Mouse (Mus musculus) ES-E14 (cell line): ENCODE results near the gene Adam25. TPM values are rescaled to one million over a fixed set of nuclear protein-coding genes. Genes with fewer than 3 reads are reported as not detected.
"Not testable (repeated sequence)": the region's sequence is repeated elsewhere in the genome, so short reads cannot be mapped to it uniquely, and the experiment has no call there.

Experiments used
- DNase-seq: peaks from one replicate; pipeline ENCODE4 v3.0.0-alpha.2; 2013; ENCODE audit warnings: low read depth, low spot score
- H3K27ac ChIP-seq: 2 replicates; pipeline ENCODE4 v1.5.1; 2012; ENCODE audit warnings: low read depth, mild to moderate bottlenecking, low read length, moderate library complexity, mixed read lengths; ENCODE audit not compliant: poor library complexity, insufficient read depth, severe bottlenecking
- H3K36me3 ChIP-seq: 2 replicates; pipeline ENCODE4 v1.6.1; 2012; ENCODE audit warnings: mild to moderate bottlenecking, low read length, moderate library complexity, mixed read lengths; ENCODE audit not compliant: control insufficient read depth, poor library complexity, insufficient read depth, severe bottlenecking
- H3K4me1 ChIP-seq, 2 experiments: fragments of 150-350 bp in 1 of 2; sonication (generic) in 1 of 2; 2 replicates each; pipeline ENCODE4 v1.6.1; 2012; ENCODE audit warnings: low read length in 2 of 2, mild to moderate bottlenecking in 1 of 2, mixed read lengths in 1 of 2; ENCODE audit not compliant: control insufficient read depth in 2 of 2, insufficient read depth in 2 of 2, poor library complexity in 1 of 2
- H3K4me3 ChIP-seq, 2 experiments: fragments of 150-350 bp in 1 of 2; sonication (generic) in 1 of 2; 2 replicates each; pipeline ENCODE4 v1.5.1; 2012; ENCODE audit warnings: low read length in 2 of 2, low read depth in 1 of 2, mild to moderate bottlenecking in 1 of 2, mixed read lengths in 1 of 2; ENCODE audit not compliant: insufficient read depth in 1 of 2, poor library complexity in 1 of 2, severe bottlenecking in 1 of 2
- H3K9ac ChIP-seq: 2 replicates; pipeline ENCODE4 v1.6.1; 2012; ENCODE audit warnings: low read depth, mild to moderate bottlenecking, low read length, mixed read lengths; ENCODE audit not compliant: poor library complexity, insufficient read depth, severe bottlenecking
- H3K9me3 ChIP-seq: fragments of 150-350 bp; sonication (generic); 2 replicates; pipeline ENCODE4 v1.6.1; 2012; ENCODE audit warnings: low read depth, mild to moderate bottlenecking, low read length; ENCODE audit not compliant: control insufficient read depth, insufficient read depth
- CHD2 ChIP-seq: IDR thresholded peaks from 2 replicates; pipeline ENCODE4 v1.6.1; 2014; ENCODE audit warnings: mild to moderate bottlenecking, low read depth, low read length, inconsistent platforms
- HCFC1 ChIP-seq: IDR thresholded peaks from 2 replicates; pipeline ENCODE4 v1.6.1; 2012; ENCODE audit warnings: low read length, inconsistent platforms, borderline replicate concordance; ENCODE audit not compliant: insufficient read depth
- MAFK ChIP-seq: IDR thresholded peaks from 2 replicates; pipeline ENCODE4 v1.6.1; 2014; ENCODE audit warnings: mild to moderate bottlenecking, low read depth, low read length, inconsistent platforms; ENCODE audit not compliant: insufficient read depth
- ZC3H11A ChIP-seq: IDR thresholded peaks from 2 replicates; pipeline ENCODE4 v1.6.1; 2012; ENCODE audit warnings: low read depth, mild to moderate bottlenecking, inconsistent platforms, low read length, borderline replicate concordance
- ZNF384 ChIP-seq: IDR thresholded peaks from 2 replicates; pipeline ENCODE4 v1.6.1; 2012; ENCODE audit warnings: low read depth, low read length, inconsistent platforms
- in situ Hi-C, 2 experiments: fragments of 600-800 bp; cut with MboI; formaldehyde crosslinking; loops; one replicate each; pipeline ENCODE4 v1.15.1; 2025; ENCODE audit warnings: low sequenced_read_pairs in 2 of 2, inconsistent platforms in 1 of 2; ENCODE audit not compliant: unreplicated experiment in 2 of 2
- total RNA-seq: library from RNA; depleted of rRNA; stranded (reverse); fragments of 300-350 nt; gene quantifications from 2 replicates; pipeline ENCODE4 v1.2.3, GENCODE M21; 2012; rRNA removed

Adam25 gene
- 0.89 and 1.3 TPM in 2 replicates for total RNA-seq

- in situ Hi-C loops, H3K9ac ChIP-seq, H3K9me3 ChIP-seq, H3K36me3 ChIP-seq, H3K27ac ChIP-seq, H3K4me3 ChIP-seq, DNase-seq, H3K4me1 ChIP-seq: not testable (repeated sequence)
Measured at GRCm38 (mm10) chr8:40751908-40752307, at the start of gene Adam25. Adam25 (plus strand) TSS chr8:40752208.

- in situ Hi-C loops, H3K4me1 ChIP-seq, H3K9ac ChIP-seq, H3K27ac ChIP-seq, H3K9me3 ChIP-seq, H3K36me3 ChIP-seq, H3K4me3 ChIP-seq, DNase-seq: not testable (repeated sequence)
Measured at GRCm38 (mm10) chr8:40715406-40715805, 36.6 kb upstream of the Adam25 start.

- DNase-seq = no peak
- in situ Hi-C loops = no loop called here
Measured at GRCm38 (mm10) chr8:40715986-40716385, 36.0 kb upstream of the Adam25 start.

GRCm38 (mm10) chr8:40783320-40783719, 31.3 kb downstream of the Adam25 start:
- Histone ChIP-seq H3K4me3 (no peak overlapping the region), H3K36me3 (no peaks in the 10 kb centered on the region), H3K4me1 (no peaks in the 10 kb centered on the region), H3K27ac (no peak overlapping the region), H3K9me3 (no peaks in the 10 kb centered on the region), H3K9ac (no peak overlapping the region)
- TF ChIP-seq MAFK (no peak), ZNF384 (no peak), HCFC1 (no peak), ZC3H11A (no peak), CHD2 (no peak)
- in situ Hi-C loops = no loop called here
- no peak for DNase-seq

More at GRCm38 (mm10) chr8:40715986-40716385, 36.0 kb upstream of the Adam25 start:
- Histone ChIP-seq H3K27ac (no peak overlapping the region), H3K36me3 (no peaks in the 10 kb centered on the region), H3K4me3 (no peak overlapping the region), H3K9me3 (no peaks in the 10 kb centered on the region), H3K4me1 (peaks cover 0 to 2% of the 10 kb centered on the region in 2 experiments; a peak in 1 of 4 replicates), H3K9ac (no peak overlapping the region)
- TF ChIP-seq ZNF384 (no peak), HCFC1 (no peak), MAFK (no peak), ZC3H11A (no peak), CHD2 (no peak)

GRCm38 (mm10) chr8:40792973-40793372, 41.0 kb downstream of the Adam25 start, which contains the start of gene Adam20:
Adam20 (plus strand) TSS chr8:40793273.
- DNase-seq, H3K4me3 ChIP-seq, H3K4me1 ChIP-seq, H3K9me3 ChIP-seq, H3K9ac ChIP-seq, in situ Hi-C loops, H3K36me3 ChIP-seq, H3K27ac ChIP-seq: not testable (repeated sequence)
